Mouse (Mus musculus) B cell, adult 62 days (primary cell): ENCODE measurements around the gene Rpl36a-ps1. TPM values are rescaled to one million over a fixed set of nuclear protein-coding genes. Genes with fewer than 3 reads are reported as not detected.

ENCODE experiments used
- total RNA-seq: library from RNA; stranded (reverse); gene quantifications from 4 replicates; pipeline ENCODE4 v1.2.4, GENCODE M21; 2023

Gene Rpl36a-ps1
- total RNA-seq: 2.1 to 10.7 TPM (median 5.0 TPM) in 4 replicates

GRCm38 (mm10) chr14:98994218-98994617 lies at the start of gene Rpl36a-ps1:
Rpl36a-ps1 (minus strand) TSS chr14:98994318.

Other genes with a start within 250 kb of the Rpl36a-ps1 start
- 25.2 to 33.5 TPM (median 30.0 TPM) in 4 replicates for gene Mzt1, start 51.8 kb upstream of the Rpl36a-ps1 start, total RNA-seq
- 13.8 to 16.4 TPM (median 15.5 TPM) in 4 replicates for gene Bora, start 51.9 kb upstream of the Rpl36a-ps1 start, total RNA-seq
- gene Pibf1, start 105.1 kb upstream of the Rpl36a-ps1 start, total RNA-seq: 20.5 to 25.2 TPM (median 23.2 TPM) in 4 replicates
- gene Dis3, start 105.5 kb upstream of the Rpl36a-ps1 start, total RNA-seq: 28.5 to 35.9 TPM (median 32.2 TPM) in 4 replicates